Mouse (Mus musculus): Measurements from ENCODE around the gene Ranbp10. TPM values are rescaled to one million over a fixed set of nuclear protein-coding genes. Genes with fewer than 3 reads are reported as not detected.
A peak's percentile ranks its signal among the peaks of the same experiment; 100 is the strongest.

Gene Ranbp10
- total RNA-seq (2017), result 7.1 and 10.3 TPM in 2 replicates

GRCm38 (mm10) chr8:105826861-105827848 lies at the start of gene Ranbp10, which contains the start of gene Tsnaxip1:
Gene Ranbp10, minus strand, starts transcription at chr8:105827350.
Gene Tsnaxip1, plus strand, starts transcription at chr8:105827731.
- peak; percentile 96 for ATAC-seq (replicated peaks in 1 of 2; ENCODE audit: insufficient read depth in 1 of 2, low FRiP score in 2 of 2, low TSS enrichment in 1 of 2, low read depth in 1 of 2, poor library complexity in 2 of 2, severe bottlenecking in 2 of 2)

- no peak for ATAC-seq (replicated peaks in 1 of 2; ENCODE audit: insufficient read depth in 1 of 2, low FRiP score in 2 of 2, low TSS enrichment in 1 of 2, low read depth in 1 of 2, poor library complexity in 2 of 2, severe bottlenecking in 2 of 2)
Observed at GRCm38 (mm10) chr8:105874301-105874700, 47.2 kb upstream of the Ranbp10 start.

- no peak for ATAC-seq (replicated peaks in 1 of 2; ENCODE audit: insufficient read depth in 1 of 2, low FRiP score in 2 of 2, low TSS enrichment in 1 of 2, low read depth in 1 of 2, poor library complexity in 2 of 2, severe bottlenecking in 2 of 2)
Observed at GRCm38 (mm10) chr8:105866364-105867029, 39.3 kb upstream of the Ranbp10 start.

- ATAC-seq (replicated peaks in 1 of 2; ENCODE audit: insufficient read depth in 1 of 2, low FRiP score in 2 of 2, low TSS enrichment in 1 of 2, low read depth in 1 of 2, poor library complexity in 2 of 2, severe bottlenecking in 2 of 2), result no peak
Observed at GRCm38 (mm10) chr8:105861951-105862350, 34.8 kb upstream of the Ranbp10 start.

GRCm38 (mm10) chr8:105860143-105860981 lies 33.2 kb upstream of the Ranbp10 start, which contains the start of gene Nutf2:
Gene Nutf2, plus strand, starts transcription at chr8:105860580.
- peak; percentile 95 to 97 for ATAC-seq (replicated peaks in 1 of 2; ENCODE audit: insufficient read depth in 1 of 2, low FRiP score in 2 of 2, low TSS enrichment in 1 of 2, low read depth in 1 of 2, poor library complexity in 2 of 2, severe bottlenecking in 2 of 2)

GRCm38 (mm10) chr8:105859314-105859713 lies 32.2 kb upstream of the Ranbp10 start:
- ATAC-seq (replicated peaks in 1 of 2; ENCODE audit: insufficient read depth in 1 of 2, low FRiP score in 2 of 2, low TSS enrichment in 1 of 2, low read depth in 1 of 2, poor library complexity in 2 of 2, severe bottlenecking in 2 of 2), result no peak

- no peak; a peak in 1 of 4 replicates for ATAC-seq (replicated peaks in 1 of 2; ENCODE audit: insufficient read depth in 1 of 2, low FRiP score in 2 of 2, low TSS enrichment in 1 of 2, low read depth in 1 of 2, poor library complexity in 2 of 2, severe bottlenecking in 2 of 2)
Observed at GRCm38 (mm10) chr8:105858495-105858894, 31.3 kb upstream of the Ranbp10 start.

- no peak for ATAC-seq (replicated peaks in 1 of 2; ENCODE audit: insufficient read depth in 1 of 2, low FRiP score in 2 of 2, low TSS enrichment in 1 of 2, low read depth in 1 of 2, poor library complexity in 2 of 2, severe bottlenecking in 2 of 2)
Observed at GRCm38 (mm10) chr8:105856168-105856835, 29.2 kb upstream of the Ranbp10 start.

GRCm38 (mm10) chr8:105855248-105856167 lies 28.4 kb upstream of the Ranbp10 start:
- no peak for ATAC-seq (replicated peaks in 1 of 2; ENCODE audit: insufficient read depth in 1 of 2, low FRiP score in 2 of 2, low TSS enrichment in 1 of 2, low read depth in 1 of 2, poor library complexity in 2 of 2, severe bottlenecking in 2 of 2)

GRCm38 (mm10) chr8:105854715-105855216 lies 27.6 kb upstream of the Ranbp10 start, which contains the start of gene Thap11:
Gene Thap11, plus strand, starts transcription at chr8:105855132.
- ATAC-seq (replicated peaks in 1 of 2; ENCODE audit: insufficient read depth in 1 of 2, low FRiP score in 2 of 2, low TSS enrichment in 1 of 2, low read depth in 1 of 2, poor library complexity in 2 of 2, severe bottlenecking in 2 of 2), result peak; percentile 77 to 84

GRCm38 (mm10) chr8:105854303-105854702 lies 27.2 kb upstream of the Ranbp10 start:
- no peak for ATAC-seq (replicated peaks in 1 of 2; ENCODE audit: insufficient read depth in 1 of 2, low FRiP score in 2 of 2, low TSS enrichment in 1 of 2, low read depth in 1 of 2, poor library complexity in 2 of 2, severe bottlenecking in 2 of 2)

- ATAC-seq (replicated peaks in 1 of 2; ENCODE audit: insufficient read depth in 1 of 2, low FRiP score in 2 of 2, low TSS enrichment in 1 of 2, low read depth in 1 of 2, poor library complexity in 2 of 2, severe bottlenecking in 2 of 2), result no peak
Observed at GRCm38 (mm10) chr8:105853178-105853577, 26.0 kb upstream of the Ranbp10 start, which contains the start of gene Cenpt. Gene Cenpt, minus strand, starts transcription at chr8:105853278.

GRCm38 (mm10) chr8:105852146-105852729 lies 25.1 kb upstream of the Ranbp10 start:
- no peak for ATAC-seq (replicated peaks in 1 of 2; ENCODE audit: insufficient read depth in 1 of 2, low FRiP score in 2 of 2, low TSS enrichment in 1 of 2, low read depth in 1 of 2, poor library complexity in 2 of 2, severe bottlenecking in 2 of 2)

- peak; percentile 82 to 84 for ATAC-seq (replicated peaks in 1 of 2; ENCODE audit: insufficient read depth in 1 of 2, low FRiP score in 2 of 2, low TSS enrichment in 1 of 2, low read depth in 1 of 2, poor library complexity in 2 of 2, severe bottlenecking in 2 of 2)
Observed at GRCm38 (mm10) chr8:105851651-105852143, 24.5 kb upstream of the Ranbp10 start.

GRCm38 (mm10) chr8:105850611-105851010 lies 23.5 kb upstream of the Ranbp10 start:
- ATAC-seq (replicated peaks in 1 of 2; ENCODE audit: insufficient read depth in 1 of 2, low FRiP score in 2 of 2, low TSS enrichment in 1 of 2, low read depth in 1 of 2, poor library complexity in 2 of 2, severe bottlenecking in 2 of 2), result no peak

All from hematopoietic stem cell, adult 5-6 weeks (primary cell).